Mouse (Mus musculus) lung, adult 2 months (tissue): ENCODE measurements around the gene Tymp.

Source experiments
- CTCF ChIP-seq: fragments of 200-500 bp; IDR thresholded peaks from 2 replicates; pipeline ENCODE4 v1.5.1; 2011; ENCODE audit warnings: mild to moderate bottlenecking, low read length, control low read depth; ENCODE audit not compliant: insufficient read depth
- POLR2A ChIP-seq: fragments of 200-500 bp; IDR thresholded peaks from 2 replicates; pipeline ENCODE4 v1.6.1; 2011; ENCODE audit warnings: low read depth, mild to moderate bottlenecking, control low read depth, low read length, borderline replicate concordance; ENCODE audit errors: extremely low read depth

- TF ChIP-seq CTCF (no peak), POLR2A (no peak)
Observed at GRCm38 (mm10) chr15:89379429-89379828, 2.6 kb upstream of the Tymp start.
